Comparison of ENCODE assay signal across 28 mouse cellular contexts in the genomic region with DNA sequence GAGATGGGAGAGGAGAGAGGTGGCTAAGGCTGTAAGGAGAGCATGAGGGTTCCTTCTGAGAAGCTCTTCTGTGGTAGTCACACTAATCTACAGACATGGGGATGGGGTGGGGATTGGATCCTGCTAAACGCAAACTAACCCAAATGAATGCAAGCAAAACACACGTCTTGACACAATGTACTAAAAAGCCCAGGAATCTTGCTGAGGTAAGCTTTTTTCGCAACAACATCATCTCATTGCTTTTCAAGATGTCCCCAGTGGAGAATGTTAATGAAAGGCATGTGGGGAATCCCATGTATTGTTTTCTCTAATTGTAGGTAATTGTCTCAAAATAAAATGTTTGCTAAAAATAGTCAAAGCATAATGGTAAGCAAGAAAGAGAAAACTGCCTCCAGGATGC.
"Had no signal": no experiment of that assay in that cellular context is flagged by ENCODE, and none has a peak within 500 bp of the region (broad histone marks: within the 10 kb centered on the region; RNA-seq: fewer than 3 reads in every experiment).

No protein-coding gene starts in this region.

- H3K4me2 ChIP-seq: heart, embryonic 12.5 days; hindbrain, embryonic 12.5 days; hindbrain, embryonic 14.5 days; intestine, embryonic 15.5 days; limb, embryonic 12.5 days; liver, embryonic 11.5 days had no signal

- H3K4me1 ChIP-seq: heart, embryonic 10.5 days; heart, embryonic 12.5 days; hindbrain, embryonic 12.5 days; intestine, embryonic 15.5 days had no signal

- H3K27ac ChIP-seq: gastrocnemius, adult 2 months; heart, embryonic 10.5 days; hindbrain, embryonic 10.5 days; hindbrain, embryonic 12.5 days; hindbrain, embryonic 14.5 days; intestine, embryonic 15.5 days; layer of hippocampus, adult 2 months; limb, embryonic 10.5 days; limb, embryonic 12.5 days; liver, embryonic 14.5 days had no signal

- H3K27me3 ChIP-seq: heart, embryonic 12.5 days; hindbrain, embryonic 12.5 days; intestine, embryonic 15.5 days; limb, embryonic 12.5 days had no signal

- DNase-seq: gastrocnemius, adult 2 months; gastrocnemius, postnatal 10 days; gastrocnemius, postnatal 25 days; heart, adult 18-20 months; heart, postnatal 10 days; heart, postnatal 4 days; kidney, adult 18-20 months; kidney, adult 8-10 months; kidney, postnatal 10 days; kidney, postnatal 25 days; kidney, postnatal 4 days; layer of hippocampus, adult 9-11 months; layer of hippocampus, postnatal 36 days; liver had no signal

- ATAC-seq: hindbrain, embryonic 16.5 days; inflammation-experienced regulatory T-cells, adult 6 months; intestine, embryonic 15.5 days; intestine, postnatal 0 days had no signal

- H3K9me3 ChIP-seq: heart, embryonic 10.5 days; heart, embryonic 12.5 days; hindbrain, embryonic 10.5 days; hindbrain, embryonic 12.5 days; intestine, embryonic 15.5 days; limb, embryonic 10.5 days; limb, embryonic 12.5 days had no signal

- H3K9ac ChIP-seq: heart, embryonic 12.5 days; hindbrain, embryonic 12.5 days; hindbrain, embryonic 14.5 days; intestine, embryonic 15.5 days; limb, embryonic 12.5 days; liver, embryonic 14.5 days had no signal

- H3K4me3 ChIP-seq: gastrocnemius, adult 2 months; heart, embryonic 10.5 days; heart, embryonic 12.5 days; hindbrain, embryonic 10.5 days; hindbrain, embryonic 12.5 days; intestine, embryonic 15.5 days; layer of hippocampus, adult 2 months; limb, embryonic 10.5 days; limb, embryonic 12.5 days had no signal

- H3K36me3 ChIP-seq: heart, embryonic 10.5 days; heart, embryonic 12.5 days; hindbrain, embryonic 10.5 days; hindbrain, embryonic 12.5 days; intestine, embryonic 15.5 days; limb, embryonic 10.5 days; limb, embryonic 12.5 days had no signal
